In the genomic region with DNA sequence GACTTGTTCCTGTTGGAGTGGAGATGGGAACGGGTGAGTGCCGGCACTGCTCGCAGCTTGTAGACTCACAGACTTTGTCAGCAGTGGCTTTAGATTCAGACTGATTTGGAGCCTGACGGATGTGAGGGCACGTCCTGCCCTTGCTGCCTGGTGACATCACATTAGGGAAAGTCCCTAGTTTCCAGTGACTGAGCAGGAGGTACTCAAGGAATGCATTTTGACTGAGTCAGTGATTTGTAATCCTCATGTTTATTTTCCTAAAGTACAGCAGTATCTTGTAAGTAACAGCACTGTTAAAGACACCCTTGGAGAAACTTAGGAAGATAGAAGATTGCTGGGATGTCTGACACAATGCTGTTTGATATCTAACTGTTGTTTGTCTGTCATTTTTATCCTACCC, we compare ENCODE assay signal across 17 mouse cellular contexts.
DNase-seq lines count a peak whose midpoint lies in the region; ATAC-seq lines count a peak whose summit lies in the region.
"Had no signal": no experiment of that assay in that cellular context is flagged by ENCODE, and none has a peak within 500 bp of the region (broad histone marks: within the 10 kb centered on the region; RNA-seq: fewer than 3 reads in every experiment).

No protein-coding gene starts in this region.

- DNase-seq in heart, adult 11 months: peak; percentile 37
- DNase-seq in embryo, embryonic 10 days (ENCODE audit: low spot score): peak; percentile 56
- peak; percentile 27 for DNase-seq in retina, postnatal 1 day
- no peak for DNase-seq in cerebellum, adult 9-11 months
- DNase-seq in left cerebral cortex, postnatal 36 days (ENCODE audit: low spot score in 2 of 2): no peak
- DNase-seq in ovary, adult 18-20 months (ENCODE audit: low spot score): no peak
- DNase-seq: cerebellum, postnatal 25 days; right cerebral cortex, postnatal 14 days; thymus, postnatal 14 days had no signal

- H3K27ac ChIP-seq in heart, embryonic 12.5 days (ENCODE audit: poor library complexity, severe bottlenecking): no peak overlapping the region
- no peak overlapping the region for H3K27ac ChIP-seq in kidney, embryonic 14.5 days (ENCODE audit: low read depth, low read length)
- H3K27ac ChIP-seq: hindbrain, embryonic 13.5 days; layer of hippocampus, adult 2 months; liver, embryonic 14.5 days had no signal

- no peak overlapping the region for H3K9ac ChIP-seq in heart, embryonic 12.5 days
- no peak overlapping the region for H3K9ac ChIP-seq in kidney, embryonic 14.5 days (ENCODE audit: low read depth, low read length)
- H3K9ac ChIP-seq: hindbrain, embryonic 13.5 days; liver, embryonic 14.5 days had no signal

- 22% methylated on average over 5 of the region's 5 CpGs for WGBS in heart, embryonic 12.5 days
- 16% methylated on average over 5 of the region's 5 CpGs for WGBS in kidney, embryonic 14.5 days

- ATAC-seq in heart, embryonic 12.5 days (ENCODE audit: insufficient number of reproducible peaks, low FRiP score): no peak
- ATAC-seq in kidney, embryonic 14.5 days (ENCODE audit: low FRiP score, low TSS enrichment): peak; percentile 43; the same call in 1 of the 2 replicates

- no peak overlapping the region for H3K4me2 ChIP-seq in heart, embryonic 12.5 days
- H3K4me2 ChIP-seq in kidney, embryonic 14.5 days (replicated peaks; ENCODE audit: low read depth, low read length): no peak overlapping the region
- H3K4me2 ChIP-seq: heart, embryonic 11.5 days; hindbrain, embryonic 13.5 days had no signal

- no peaks in the 10 kb centered on the region for H3K36me3 ChIP-seq in heart, embryonic 12.5 days
- no peaks in the 10 kb centered on the region for H3K36me3 ChIP-seq in kidney, embryonic 14.5 days (ENCODE audit: control insufficient read depth, insufficient read depth, low read length)
- H3K36me3 ChIP-seq: hindbrain, embryonic 13.5 days had no signal

- H3K9me3 ChIP-seq in heart, embryonic 12.5 days (replicated peaks): 0 out of 2 replicates have a peak, but pooled peaks cover 4% of the 10 kb centered on the region
- H3K9me3 ChIP-seq in kidney, embryonic 14.5 days (ENCODE audit: control insufficient read depth, low read length): no peaks in the 10 kb centered on the region
- H3K9me3 ChIP-seq: hindbrain, embryonic 13.5 days had no signal

- H3K27me3 ChIP-seq in heart, embryonic 12.5 days (replicated peaks): no peaks in the 10 kb centered on the region
- no peaks in the 10 kb centered on the region for H3K27me3 ChIP-seq in kidney, embryonic 14.5 days (ENCODE audit: control insufficient read depth, insufficient read depth, low read length)
- H3K27me3 ChIP-seq: megakaryocyte, embryonic 14.5 days had no signal

- intact Hi-C loops in left cerebral cortex, postnatal 36 days (cut with DNase I): no loop called here

- H3K4me3 ChIP-seq in heart, embryonic 12.5 days: no peak overlapping the region
- H3K4me3 ChIP-seq in kidney, embryonic 14.5 days (ENCODE audit: low read length): no peak overlapping the region
- H3K4me3 ChIP-seq: erythroblast, embryonic 14.5 days; hindbrain, embryonic 13.5 days; layer of hippocampus, adult 2 months; megakaryocyte, embryonic 14.5 days had no signal

- peaks cover 4% of the 10 kb centered on the region for H3K4me1 ChIP-seq in heart, embryonic 12.5 days (replicated peaks)
- peaks cover 3% of the 10 kb centered on the region; the same call in 1 of the 2 replicates for H3K4me1 ChIP-seq in kidney, embryonic 14.5 days (ENCODE audit: control insufficient read depth, insufficient read depth, low read length)
- H3K4me1 ChIP-seq: hindbrain, embryonic 13.5 days; megakaryocyte, embryonic 14.5 days had no signal

Comparison
In these comparisons a context has a peak if more than half of its experiments do, and no peak if none do; other contexts are left out.
1. DNase-seq: peak in heart, adult 11 months (single experiment), embryo, embryonic 10 days (single experiment) and retina, postnatal 1 day (single experiment); none in cerebellum, adult 9-11 months (single experiment), left cerebral cortex, postnatal 36 days (0 of 2) and ovary, adult 18-20 months (single experiment).